Mouse (Mus musculus) heart, embryonic 12.5 days (tissue): Measurements from ENCODE around the gene Dcakd. TPM values are rescaled to one million over a fixed set of nuclear protein-coding genes. Genes with fewer than 3 reads are reported as not detected.

Experiments
- ATAC-seq: fragments of 200-750 bp; cut with Nextera tagmentation; 2 replicates; pipeline ENCODE4 v1.8.0; 2017; ENCODE audit warnings: moderate TSS enrichment, moderate library complexity; ENCODE audit not compliant: insufficient number of reproducible peaks, low FRiP score
- H3K27ac ChIP-seq: fragments of 300-500 bp; sonication (generic); 2 replicates; pipeline ENCODE4 v1.5.1; 2016; ENCODE audit warnings: mild to moderate bottlenecking, moderate library complexity; ENCODE audit not compliant: poor library complexity, severe bottlenecking
- H3K27me3 ChIP-seq: fragments of 300-500 bp; sonication (generic); replicated peaks from 2 replicates; pipeline ENCODE4 v1.6.1; 2016; ENCODE audit warnings: mild to moderate bottlenecking, moderate library complexity
- H3K36me3 ChIP-seq: fragments of 300-500 bp; sonication (generic); 2 replicates; pipeline ENCODE4 v1.6.1; 2016; ENCODE audit warnings: mild to moderate bottlenecking, moderate library complexity
- H3K4me1 ChIP-seq: fragments of 300-500 bp; sonication (generic); replicated peaks from 2 replicates; pipeline ENCODE4 v1.6.1; 2016; ENCODE audit warnings: mild to moderate bottlenecking
- H3K4me2 ChIP-seq: fragments of 300-500 bp; sonication (generic); 2 replicates; pipeline ENCODE4 v1.6.1; 2016; ENCODE audit warnings: mild to moderate bottlenecking, moderate library complexity
- H3K4me3 ChIP-seq: fragments of 300-500 bp; sonication (generic); 2 replicates; pipeline ENCODE4 v1.5.1; 2016; ENCODE audit warnings: mild to moderate bottlenecking
- H3K9ac ChIP-seq: fragments of 300-500 bp; sonication (generic); 2 replicates; pipeline ENCODE4 v1.6.1; 2016; ENCODE audit warnings: mild to moderate bottlenecking, moderate library complexity
- H3K9me3 ChIP-seq: fragments of 300-500 bp; sonication (generic); replicated peaks from 2 replicates; pipeline ENCODE4 v1.6.1; 2016; ENCODE audit warnings: mild to moderate bottlenecking, moderate library complexity
- WGBS: fragments of 180-500 bp; shearing (Covaris S2); methylation state at CpG from one replicate; pipeline ENCODE4 v1.1.7; 2016; 5-methylcytosine and 5-hydroxymethylcytosine counted together
- polyA plus RNA-seq: library from polyadenylated mRNA; unstranded; fragments of >200 nt; fragmentation: Nextera tagmentation; extraction: Ambion mirVana; gene quantifications from 2 replicates; pipeline ENCODE4 v1.2.1, GENCODE M21; 2016

Dcakd gene
- polyA plus RNA-seq, 1 experiment from 2014 or later, result 94.1 TPM

DNA sequence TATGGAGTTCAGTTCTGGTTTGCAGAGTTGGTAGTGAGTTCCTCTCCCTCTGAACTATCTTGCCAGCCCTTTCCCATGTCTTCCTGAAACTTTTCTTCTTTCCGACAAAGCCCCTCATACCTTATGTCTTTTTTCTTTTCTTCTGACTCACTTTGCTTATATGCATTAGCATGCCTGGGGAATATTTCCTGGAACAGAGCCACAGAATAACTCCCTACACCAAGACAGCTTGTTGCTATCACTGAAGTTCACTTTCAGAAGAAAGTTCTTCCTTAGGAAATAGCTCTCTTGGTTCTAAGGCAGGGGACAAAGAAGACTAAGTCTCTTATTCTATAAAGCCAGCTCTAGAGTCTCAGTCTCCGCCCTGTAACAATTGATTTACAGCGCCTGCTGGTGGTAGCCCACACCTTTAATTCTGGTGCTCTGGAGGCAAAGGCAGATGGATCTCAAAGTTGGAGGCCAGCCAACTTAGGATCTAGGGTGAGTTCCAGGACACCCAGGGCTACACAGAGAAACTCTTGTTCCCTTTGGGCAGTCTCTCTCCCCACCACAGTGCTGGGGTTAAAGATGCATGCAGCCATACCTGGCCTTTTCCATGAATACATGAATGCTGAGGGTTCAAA lies 7.3 kb downstream of the Dcakd start:
- no peak overlapping the region for H3K4me3 ChIP-seq
- 71% methylated on average over 3 of the region's 3 CpGs for WGBS
- H3K27me3 ChIP-seq, result no peaks in the 10 kb centered on the region
- H3K4me1 ChIP-seq, result peaks cover 12% of the 10 kb centered on the region
- H3K9me3 ChIP-seq, result no peaks in the 10 kb centered on the region
- no peak for ATAC-seq
- no peak overlapping the region for H3K4me2 ChIP-seq
- no peak overlapping the region for H3K27ac ChIP-seq
- peaks cover 30% of the 10 kb centered on the region for H3K36me3 ChIP-seq
- H3K9ac ChIP-seq, result no peak overlapping the region

DNA sequence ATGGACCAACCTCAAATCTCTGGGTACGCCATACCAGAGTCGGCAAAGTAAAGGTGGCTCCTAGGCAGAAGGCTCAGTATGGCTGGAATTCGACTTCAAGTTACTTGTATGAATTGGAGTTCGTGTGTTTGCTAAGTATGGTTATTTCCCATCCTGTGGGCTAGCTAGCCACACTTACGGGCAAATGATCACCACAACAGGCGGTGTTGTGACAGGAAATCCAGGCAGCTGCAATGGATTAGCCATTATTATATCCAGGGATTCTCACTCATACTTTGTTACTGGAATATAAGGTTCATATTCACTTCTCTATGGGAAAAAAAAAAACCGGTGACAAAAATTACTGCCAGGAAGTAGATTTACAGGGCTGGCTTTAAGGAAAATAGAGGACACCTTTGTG lies 8.8 kb downstream of the Dcakd start:
- Histone ChIP-seq H3K27ac (no peak overlapping the region), H3K9me3 (no peaks in the 10 kb centered on the region), H3K4me2 (no peak overlapping the region), H3K4me3 (no peak overlapping the region), H3K27me3 (no peaks in the 10 kb centered on the region), H3K4me1 (peaks cover 18% of the 10 kb centered on the region), H3K9ac (no peak overlapping the region), H3K36me3 (peaks cover 19% of the 10 kb centered on the region)
- ATAC-seq, result no peak
- WGBS, result 88% methylated on average over 7 of the region's 7 CpGs

DNA sequence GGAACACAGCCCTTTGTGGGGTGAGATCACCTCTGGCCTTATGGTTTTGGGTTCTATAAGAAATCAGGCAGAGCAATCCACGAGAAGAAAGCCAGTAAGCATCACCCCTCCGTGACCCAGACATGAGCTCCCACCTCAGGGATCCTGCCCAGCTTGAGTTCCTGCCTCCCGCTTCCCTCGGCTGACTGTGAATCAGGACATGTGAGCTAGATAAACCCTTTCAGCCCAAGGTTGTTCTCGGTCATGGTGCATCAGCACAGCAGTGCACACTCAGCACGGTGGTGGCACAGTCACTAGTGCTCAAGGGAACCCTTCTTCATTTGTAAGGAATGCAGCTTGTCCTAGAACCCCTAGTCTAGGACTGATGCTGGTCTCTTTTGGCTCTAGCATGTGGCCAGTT lies 9.3 kb downstream of the Dcakd start:
- WGBS, result 62% methylated on average over 6 of the region's 6 CpGs
- H3K4me2 ChIP-seq, result no peak overlapping the region
- ATAC-seq, result no peak
- H3K4me1 ChIP-seq, result peaks cover 18% of the 10 kb centered on the region
- peaks cover 16% of the 10 kb centered on the region for H3K36me3 ChIP-seq
- H3K9ac ChIP-seq, result no peak overlapping the region
- H3K27ac ChIP-seq, result no peak overlapping the region
- H3K4me3 ChIP-seq, result no peak overlapping the region
- H3K9me3 ChIP-seq, result no peaks in the 10 kb centered on the region
- H3K27me3 ChIP-seq, result no peaks in the 10 kb centered on the region

DNA sequence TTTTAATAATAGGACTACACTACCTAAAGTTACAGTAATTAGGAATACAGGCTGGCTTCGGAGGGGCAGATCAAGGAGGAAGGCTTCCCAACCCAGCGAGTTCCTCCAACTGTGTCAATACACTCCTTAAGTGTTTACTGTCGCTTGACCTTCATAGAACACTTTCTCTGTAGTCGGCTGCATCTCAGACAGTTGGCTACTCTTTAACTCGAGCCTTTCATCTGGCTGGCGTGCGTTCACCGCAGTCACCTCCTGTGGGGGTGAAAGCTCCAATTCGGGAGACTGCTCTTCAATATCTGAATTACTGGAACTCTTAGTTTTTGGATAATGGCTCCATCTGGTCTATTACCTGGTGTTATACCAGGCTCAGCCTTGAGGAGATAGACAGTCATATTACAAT lies 10.5 kb downstream of the Dcakd start:
- H3K9me3 ChIP-seq, result no peaks in the 10 kb centered on the region
- H3K4me2 ChIP-seq, result no peak overlapping the region
- H3K4me3 ChIP-seq, result no peak overlapping the region
- H3K27me3 ChIP-seq, result no peaks in the 10 kb centered on the region
- WGBS, result 59% methylated on average over 9 of the region's 9 CpGs
- no peak overlapping the region for H3K27ac ChIP-seq
- H3K9ac ChIP-seq, result no peak overlapping the region
- peaks cover 18% of the 10 kb centered on the region for H3K4me1 ChIP-seq
- peaks cover 20% of the 10 kb centered on the region for H3K36me3 ChIP-seq
- ATAC-seq, result no peak

GRCm38 (mm10) chr11:103016930-103017329 lies 11.2 kb downstream of the Dcakd start:
- H3K9me3 ChIP-seq, result no peaks in the 10 kb centered on the region
- peaks cover 23% of the 10 kb centered on the region for H3K36me3 ChIP-seq
- no peaks in the 10 kb centered on the region for H3K27me3 ChIP-seq
- WGBS, result under 1% methylated on average over 40 of the region's 41 CpGs
- H3K4me1 ChIP-seq, result peaks cover 18% of the 10 kb centered on the region
- peak overlapping the region; percentile 77 for H3K4me2 ChIP-seq
- peak overlapping the region; percentile 94 for H3K27ac ChIP-seq
- H3K9ac ChIP-seq, result peak overlapping the region; percentile 94
- peak; percentile 96 for ATAC-seq
- H3K4me3 ChIP-seq, result peak overlapping the region; percentile 97

- H3K27me3 ChIP-seq, result no peaks in the 10 kb centered on the region
- no peak for ATAC-seq
- H3K4me1 ChIP-seq, result peaks cover 17% of the 10 kb centered on the region
- H3K9ac ChIP-seq, result peak overlapping the region; percentile 94
- peak overlapping the region; percentile 94 for H3K27ac ChIP-seq
- H3K4me2 ChIP-seq, result peak overlapping the region; percentile 77
- 47% methylated on average over 27 of the region's 27 CpGs for WGBS
- no peaks in the 10 kb centered on the region for H3K9me3 ChIP-seq
- H3K36me3 ChIP-seq, result peaks cover 20% of the 10 kb centered on the region
- peak overlapping the region; percentile 97 for H3K4me3 ChIP-seq
Measured at GRCm38 (mm10) chr11:103015881-103016825, 12.0 kb downstream of the Dcakd start.

- Histone ChIP-seq H3K4me1 (peaks cover 34% of the 10 kb centered on the region), H3K27me3 (no peaks in the 10 kb centered on the region), H3K4me2 (no peak overlapping the region), H3K9me3 (no peaks in the 10 kb centered on the region), H3K4me3 (no peak overlapping the region), H3K9ac (no peak overlapping the region), H3K36me3 (peaks cover 32% of the 10 kb centered on the region), H3K27ac (no peak overlapping the region)
- 87% methylated on average over 2 of the region's 2 CpGs for WGBS
- ATAC-seq, result no peak
Measured at GRCm38 (mm10) chr11:103011206-103011497, 17.0 kb downstream of the Dcakd start.

DNA sequence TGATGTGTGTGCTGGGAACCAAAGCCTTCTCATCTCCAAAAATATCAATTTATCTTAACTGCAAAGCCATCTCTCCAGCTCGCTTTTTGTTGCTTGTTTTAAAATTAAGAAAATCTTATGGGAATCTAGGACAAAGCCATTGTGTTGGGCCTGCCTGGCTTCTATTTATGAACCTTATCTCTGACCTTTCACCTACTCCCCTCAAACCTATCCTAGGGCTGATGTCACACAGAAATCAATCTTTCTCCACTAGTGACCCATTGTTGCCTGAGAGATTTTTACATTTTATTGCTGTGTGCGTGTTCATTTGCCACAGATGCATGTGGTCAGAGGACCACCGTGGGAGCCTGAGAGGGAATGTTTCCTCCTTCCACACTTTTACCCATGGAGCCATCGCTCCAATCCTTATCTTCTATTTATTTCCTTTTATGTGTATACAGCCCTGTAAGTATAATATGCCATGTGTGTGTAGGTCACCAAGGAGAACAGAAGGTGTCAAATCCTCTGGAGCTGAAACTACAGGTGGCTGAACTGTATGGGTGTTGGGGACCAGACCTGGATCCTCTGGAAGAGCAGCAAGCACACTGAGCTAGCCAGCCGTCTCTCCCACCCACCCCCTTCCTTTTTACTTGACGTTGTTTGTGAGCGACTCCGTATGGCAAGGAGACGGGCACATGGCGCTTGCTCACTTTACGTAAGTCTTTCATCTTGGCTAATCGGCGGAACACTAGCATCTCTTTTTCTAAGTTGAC lies 17.5 kb downstream of the Dcakd start:
- 75% methylated on average over 13 of the region's 13 CpGs for WGBS

DNA sequence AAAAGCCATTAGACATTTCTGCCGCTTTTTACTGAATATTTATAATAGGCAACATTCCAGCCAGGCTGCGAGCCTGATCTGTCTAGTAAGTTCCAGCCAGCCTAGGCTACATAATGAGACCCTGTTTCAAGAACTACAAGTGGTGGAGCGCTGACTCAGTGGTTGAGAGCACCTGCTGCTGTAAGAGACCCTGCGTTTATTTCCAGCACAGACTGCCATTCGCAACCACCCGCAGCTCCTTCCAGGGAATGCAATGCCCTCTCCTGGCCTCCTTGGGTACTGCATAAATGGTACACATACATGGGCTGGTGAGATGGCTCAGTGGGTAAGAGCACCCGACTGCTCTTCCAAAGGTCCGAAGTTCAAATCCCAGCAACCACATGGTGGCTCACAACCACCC lies 18.9 kb downstream of the Dcakd start:
- no peaks in the 10 kb centered on the region for H3K27me3 ChIP-seq
- peaks cover 27% of the 10 kb centered on the region for H3K4me1 ChIP-seq
- H3K4me3 ChIP-seq, result no peak overlapping the region
- H3K4me2 ChIP-seq, result no peak overlapping the region
- no peaks in the 10 kb centered on the region for H3K9me3 ChIP-seq
- ATAC-seq, result no peak
- H3K9ac ChIP-seq, result no peak overlapping the region
- peaks cover 32% of the 10 kb centered on the region for H3K36me3 ChIP-seq
- H3K27ac ChIP-seq, result no peak overlapping the region
- 94% methylated on average over 8 of the region's 8 CpGs for WGBS

More for the DNA sequence above, 17.5 kb downstream of the Dcakd start:
- H3K27me3 ChIP-seq, result no peaks in the 10 kb centered on the region
- H3K36me3 ChIP-seq, result peaks cover 34% of the 10 kb centered on the region
- peaks cover 28% of the 10 kb centered on the region for H3K4me1 ChIP-seq
- ATAC-seq, result no peak
- no peak overlapping the region for H3K9ac ChIP-seq
- no peak overlapping the region for H3K27ac ChIP-seq
- H3K9me3 ChIP-seq, result no peaks in the 10 kb centered on the region
- no peak overlapping the region for H3K4me3 ChIP-seq
- H3K4me2 ChIP-seq, result no peak overlapping the region

GRCm38 (mm10) chr11:103008558-103008957 lies 19.6 kb downstream of the Dcakd start:
- Histone ChIP-seq H3K27me3 (no peaks in the 10 kb centered on the region), H3K4me1 (peaks cover 28% of the 10 kb centered on the region), H3K4me3 (no peak overlapping the region), H3K9ac (no peak overlapping the region), H3K9me3 (no peaks in the 10 kb centered on the region), H3K27ac (no peak overlapping the region), H3K36me3 (peaks cover 33% of the 10 kb centered on the region), H3K4me2 (no peak overlapping the region)
- no peak for ATAC-seq
- 83% methylated on average over 7 of the region's 7 CpGs for WGBS

DNA sequence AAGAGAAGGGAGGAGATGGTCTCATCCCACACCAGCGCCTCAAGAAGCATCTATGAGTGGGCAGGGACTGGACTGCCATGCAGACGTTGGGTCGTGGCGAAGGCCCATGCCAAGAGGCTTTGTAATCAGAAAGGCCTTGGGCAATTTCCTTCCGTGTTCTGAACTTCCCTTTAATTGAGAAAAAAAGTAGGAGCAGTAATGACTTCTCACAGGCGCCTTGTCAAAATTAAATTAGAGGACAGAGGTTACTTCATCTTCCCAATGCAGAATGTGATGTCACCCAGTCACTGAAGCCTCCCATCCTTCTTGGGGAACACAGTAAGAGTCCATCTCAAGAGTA lies 21.2 kb downstream of the Dcakd start:
- peaks cover 33% of the 10 kb centered on the region for H3K4me1 ChIP-seq
- H3K4me2 ChIP-seq, result no peak overlapping the region
- H3K27me3 ChIP-seq, result no peaks in the 10 kb centered on the region
- 79% methylated on average over 6 of the region's 6 CpGs for WGBS
- no peak overlapping the region for H3K27ac ChIP-seq
- ATAC-seq, result no peak
- H3K4me3 ChIP-seq, result no peak overlapping the region
- peaks cover 18% of the 10 kb centered on the region for H3K36me3 ChIP-seq
- H3K9me3 ChIP-seq, result no peaks in the 10 kb centered on the region
- H3K9ac ChIP-seq, result no peak overlapping the region
